Mouse (Mus musculus) megakaryocyte, adult 5-6 weeks (primary cell): ENCODE measurements around the gene RPS10-NUDT3. TPM values are rescaled to one million over a fixed set of nuclear protein-coding genes. Genes with fewer than 3 reads are reported as not detected.
"Not testable (repeated sequence)": the region's sequence is repeated elsewhere in the genome, so short reads cannot be mapped to it uniquely, and the experiment has no call there.

Experiments
- ATAC-seq: 2 replicates; pipeline ENCODE4 v1.8.0; 2016; ENCODE audit warnings: mild to moderate bottlenecking, inconsistent platforms; ENCODE audit not compliant: poor library complexity, severe bottlenecking
- total RNA-seq, 2 experiments: library from RNA; stranded (forward) in 1 of 2; stranded (reverse) in 1 of 2; fragments of 153-499, 151-499 nt in 1 of 2; fragments of 221-1000, 200-1000 nt in 1 of 2; gene quantifications; 2 replicates each; pipeline versions ENCODE4 v1.2.3 to v1.2.4; 2015 to 2017

RPS10-NUDT3 gene
- total RNA-seq, 2 experiments from 2014 or later, result not detected

- ATAC-seq, result no peak
Measured at GRCm38 (mm10) chr17:27642491-27643062, 7.6 kb upstream of the RPS10-NUDT3 start.

GRCm38 (mm10) chr17:27639851-27640250 lies 4.8 kb upstream of the RPS10-NUDT3 start:
- not testable (repeated sequence) for ATAC-seq

GRCm38 (mm10) chr17:27638921-27639332 lies 3.9 kb upstream of the RPS10-NUDT3 start:
- ATAC-seq, result no peak

- no peak for ATAC-seq
Measured at GRCm38 (mm10) chr17:27637333-27637732, 2.3 kb upstream of the RPS10-NUDT3 start.

- ATAC-seq, result no peak
Measured at GRCm38 (mm10) chr17:27636132-27637020, 1.4 kb upstream of the RPS10-NUDT3 start, which contains the start of gene Rps10. Gene Rps10 (minus strand): TSS chr17:27636669.

GRCm38 (mm10) chr17:27635575-27635903 lies 517 bp upstream of the RPS10-NUDT3 start:
- ATAC-seq, result not testable (repeated sequence)

- ATAC-seq, result peak; percentile 87
Measured at GRCm38 (mm10) chr17:27629249-27630020, 5.6 kb downstream of the RPS10-NUDT3 start.

- ATAC-seq, result no peak
Measured at GRCm38 (mm10) chr17:27628376-27628775, 6.6 kb downstream of the RPS10-NUDT3 start.

- ATAC-seq, result no peak
Measured at GRCm38 (mm10) chr17:27627451-27627850, 7.6 kb downstream of the RPS10-NUDT3 start.

- no peak for ATAC-seq
Measured at GRCm38 (mm10) chr17:27626681-27627080, 8.3 kb downstream of the RPS10-NUDT3 start.

GRCm38 (mm10) chr17:27625455-27626251 lies 9.4 kb downstream of the RPS10-NUDT3 start:
- no peak for ATAC-seq

- ATAC-seq, result peak; percentile 92
Measured at GRCm38 (mm10) chr17:27623360-27624326, 11.4 kb downstream of the RPS10-NUDT3 start, which contains the start of gene Nudt3. Gene Nudt3 (minus strand): TSS chr17:27623495.

GRCm38 (mm10) chr17:27622611-27623359 lies 12.2 kb downstream of the RPS10-NUDT3 start:
- ATAC-seq, result peak; percentile 57

- ATAC-seq, result peak; percentile 29; the same call in 1 of the 2 replicates
Measured at GRCm38 (mm10) chr17:27621705-27622531, 13.1 kb downstream of the RPS10-NUDT3 start.

- ATAC-seq, result no peak
Measured at GRCm38 (mm10) chr17:27621161-27621560, 13.9 kb downstream of the RPS10-NUDT3 start.

GRCm38 (mm10) chr17:27615388-27615787 lies 19.6 kb downstream of the RPS10-NUDT3 start:
- peak; percentile 69 for ATAC-seq

- no peak for ATAC-seq
Measured at GRCm38 (mm10) chr17:27613016-27613415, 22.0 kb downstream of the RPS10-NUDT3 start.

- peak; percentile 88 for ATAC-seq
Measured at GRCm38 (mm10) chr17:27611994-27612393, 23.0 kb downstream of the RPS10-NUDT3 start.
